Mouse (Mus musculus) v-Abl transformed pro-B cells (cell line): Measurements from ENCODE around the gene Evi2.

Experiments
- in situ Hi-C, 2 experiments: fragments of 400-800 bp; cut with MboI; formaldehyde crosslinking; loops; one replicate each; pipeline ENCODE4 v1.15.1; 2025; ENCODE audit not compliant: unreplicated experiment in 2 of 2

The Evi2 gene

GRCm38 (mm10) chr11:79468097-79468496, 62.3 kb downstream of the Evi2 start:
- in situ Hi-C loops, result loop anchor here in 1 of 2 experiments (25.0 kb wide), 1 partner anchor 219 kb away; no protein-coding TSS in a partner anchor
